Mouse (Mus musculus) hindbrain, embryonic 11.5 days (tissue): Measurements from ENCODE around the gene Adam1b. TPM values are rescaled to one million over a fixed set of nuclear protein-coding genes. Genes with fewer than 3 reads are reported as not detected.
A peak's percentile ranks its signal among the peaks of the same experiment; 100 is the strongest.

Experiments
- ATAC-seq: fragments of 200-750 bp; cut with Nextera tagmentation; 2 replicates; pipeline ENCODE4 v1.8.0; 2017; ENCODE audit warnings: mild to moderate bottlenecking, moderate TSS enrichment, moderate library complexity; ENCODE audit not compliant: low FRiP score
- DNase-seq: peaks from one replicate; pipeline ENCODE4 v3.0.0-alpha.2; 2015; ENCODE audit warnings: low spot score
- H3K27ac ChIP-seq: fragments of 300-500 bp; sonication (generic); 2 replicates; pipeline ENCODE4 v1.5.1; 2014; ENCODE audit warnings: mild to moderate bottlenecking, low read depth, low read length
- H3K27me3 ChIP-seq: fragments of 300-500 bp; sonication (generic); 2 replicates; pipeline ENCODE4 v1.6.1; 2014; ENCODE audit warnings: mild to moderate bottlenecking, low read length, moderate library complexity, mixed read lengths; ENCODE audit not compliant: control insufficient read depth, insufficient read depth
- H3K36me3 ChIP-seq: fragments of 300-500 bp; sonication (generic); 2 replicates; pipeline ENCODE4 v1.6.1; 2014; ENCODE audit warnings: mild to moderate bottlenecking, low read length, moderate library complexity, mixed read lengths; ENCODE audit not compliant: control insufficient read depth, insufficient read depth
- H3K4me1 ChIP-seq: fragments of 300-500 bp; sonication (generic); replicated peaks from 2 replicates; pipeline ENCODE4 v1.6.1; 2014; ENCODE audit warnings: low read length, mixed read lengths; ENCODE audit not compliant: control insufficient read depth, insufficient read depth
- H3K4me2 ChIP-seq: fragments of 300-500 bp; sonication (generic); replicated peaks from 2 replicates; pipeline ENCODE4 v1.6.1; 2014; ENCODE audit warnings: mild to moderate bottlenecking, low read depth, low read length
- H3K4me3 ChIP-seq: fragments of 300-500 bp; sonication (generic); 2 replicates; pipeline ENCODE4 v1.5.1; 2014; ENCODE audit warnings: low read depth, low read length
- H3K9ac ChIP-seq: fragments of 300-500 bp; sonication (generic); 2 replicates; pipeline ENCODE4 v1.6.1; 2014; ENCODE audit warnings: low read depth, low read length
- H3K9me3 ChIP-seq: fragments of 300-500 bp; sonication (generic); 2 replicates; pipeline ENCODE4 v1.6.1; 2016; ENCODE audit warnings: low read length; ENCODE audit not compliant: control insufficient read depth
- WGBS: fragments of 180-500 bp; shearing (Covaris S2); extraction: QIAGEN DNeasy Blood & Tissue Kit; methylation state at CpG from one replicate; pipeline ENCODE4 v1.1.7; 2014; 5-methylcytosine and 5-hydroxymethylcytosine counted together
- polyA plus RNA-seq: library from polyadenylated mRNA; unstranded; fragments of >200 nt; fragmentation: Nextera tagmentation; extraction: Ambion mirVana; gene quantifications from 2 replicates; pipeline ENCODE4 v1.2.1, GENCODE M21; 2014

The Adam1b gene
- polyA plus RNA-seq, 1 experiment from 2014 or later = not detected

DNA sequence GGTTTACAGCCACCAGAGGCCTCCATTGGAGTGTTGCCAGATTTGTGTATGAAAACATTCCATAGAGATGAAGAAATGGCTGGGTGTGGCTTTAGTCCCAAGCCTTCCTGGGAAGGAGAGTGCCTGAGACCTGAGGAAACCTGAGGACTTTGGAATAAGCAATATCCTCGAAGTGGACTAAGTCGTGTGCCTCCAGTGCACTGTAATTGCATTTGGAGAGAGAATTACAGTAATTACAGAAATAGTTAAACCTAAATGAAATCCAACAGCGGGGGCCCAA lies 48.8 kb downstream of the Adam1b start:
- no peaks in the 10 kb centered on the region for H3K27me3 ChIP-seq
- peaks cover 2% of the 10 kb centered on the region; the same call in 1 of the 2 replicates for H3K4me1 ChIP-seq
- H3K27ac ChIP-seq = no peak overlapping the region
- WGBS = 87% methylated on average over 3 of the region's 3 CpGs
- no peaks in the 10 kb centered on the region for H3K36me3 ChIP-seq
- DNase-seq (no peak), ATAC-seq (no peak)
- no peak overlapping the region for H3K4me2 ChIP-seq
- no peak overlapping the region for H3K4me3 ChIP-seq
- no peaks in the 10 kb centered on the region for H3K9me3 ChIP-seq
- H3K9ac ChIP-seq = no peak overlapping the region

DNA sequence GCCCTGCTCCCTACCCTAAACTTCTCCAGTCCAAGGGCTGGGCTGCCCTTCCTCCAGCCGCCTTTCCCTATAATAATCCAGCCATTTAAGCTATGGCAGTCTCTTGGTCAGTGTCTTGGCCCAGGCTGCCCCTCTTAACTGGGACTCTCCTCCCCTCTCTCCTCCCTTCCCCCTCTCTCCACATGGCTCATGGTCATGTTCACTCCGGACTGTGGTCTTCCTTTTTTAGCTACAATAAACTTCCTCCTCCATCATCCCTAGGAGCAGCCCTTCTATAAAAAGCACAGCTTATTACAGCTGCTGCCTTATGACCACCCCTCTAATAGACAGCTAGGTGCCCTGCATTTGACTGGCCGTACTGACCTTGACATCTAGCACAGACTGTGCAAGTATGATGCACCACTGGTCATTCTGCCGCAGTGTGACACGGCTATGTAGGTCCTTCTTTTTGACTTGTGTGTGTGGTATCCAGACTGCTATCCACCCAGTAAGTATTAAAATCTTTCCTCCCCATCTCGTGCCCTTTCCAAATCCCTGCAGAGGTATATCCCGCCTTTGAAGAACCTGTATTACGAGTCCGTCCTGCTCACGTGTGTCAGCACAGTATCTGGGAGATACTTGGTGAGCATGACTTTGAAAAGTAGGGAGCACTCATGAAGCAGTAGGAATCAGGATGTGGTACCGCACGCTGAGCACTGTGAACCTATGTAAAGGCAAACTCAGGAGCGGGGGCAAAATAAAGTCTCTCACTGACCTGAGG lies 49.3 kb downstream of the Adam1b start:
- H3K9me3 ChIP-seq = no peaks in the 10 kb centered on the region
- no peak overlapping the region for H3K27ac ChIP-seq
- H3K36me3 ChIP-seq = no peaks in the 10 kb centered on the region
- no peak overlapping the region for H3K9ac ChIP-seq
- H3K27me3 ChIP-seq = no peaks in the 10 kb centered on the region
- H3K4me1 ChIP-seq = peaks cover 2% of the 10 kb centered on the region; the same call in 1 of the 2 replicates
- H3K4me3 ChIP-seq = no peak overlapping the region
- H3K4me2 ChIP-seq = no peak overlapping the region
- DNase-seq (no peak), ATAC-seq (no peak)
- WGBS = 93% methylated on average over 13 of the region's 13 CpGs

DNA sequence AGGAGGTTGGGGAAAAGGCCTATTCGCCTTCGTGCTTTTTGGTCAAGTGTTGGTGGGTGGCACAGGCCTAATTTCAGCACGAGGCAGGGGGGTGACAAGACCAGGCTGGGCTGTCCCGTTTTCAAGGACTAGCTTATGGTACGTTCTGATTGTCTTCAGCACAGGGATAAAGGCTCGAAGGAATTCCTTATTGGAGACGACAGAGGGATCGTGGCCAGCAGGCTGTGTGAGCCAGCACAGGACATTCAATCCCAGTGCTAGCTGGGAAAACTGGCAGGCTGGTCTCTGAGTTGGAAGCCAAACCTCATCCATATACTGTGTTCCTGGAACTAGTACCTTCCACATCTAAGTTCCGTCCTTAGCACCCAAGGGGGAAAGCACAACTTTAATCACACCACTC lies 50.3 kb downstream of the Adam1b start:
- DNase-seq = no peak
- 0 out of 2 replicates have a peak, but pooled peaks cover 4% of the 10 kb centered on the region for H3K36me3 ChIP-seq
- peak overlapping the region; percentile 61 for H3K4me2 ChIP-seq
- H3K27me3 ChIP-seq = no peaks in the 10 kb centered on the region
- H3K9me3 ChIP-seq = no peaks in the 10 kb centered on the region
- ATAC-seq = no peak; the same call in 1 of the 2 replicates
- H3K27ac ChIP-seq = peak overlapping the region; percentile 92
- WGBS = 7% methylated on average over 9 of the region's 9 CpGs
- peaks cover 2% of the 10 kb centered on the region; the same call in 1 of the 2 replicates for H3K4me1 ChIP-seq
- H3K9ac ChIP-seq = peak overlapping the region; percentile 93
- H3K4me3 ChIP-seq = peak overlapping the region; percentile 77

DNA sequence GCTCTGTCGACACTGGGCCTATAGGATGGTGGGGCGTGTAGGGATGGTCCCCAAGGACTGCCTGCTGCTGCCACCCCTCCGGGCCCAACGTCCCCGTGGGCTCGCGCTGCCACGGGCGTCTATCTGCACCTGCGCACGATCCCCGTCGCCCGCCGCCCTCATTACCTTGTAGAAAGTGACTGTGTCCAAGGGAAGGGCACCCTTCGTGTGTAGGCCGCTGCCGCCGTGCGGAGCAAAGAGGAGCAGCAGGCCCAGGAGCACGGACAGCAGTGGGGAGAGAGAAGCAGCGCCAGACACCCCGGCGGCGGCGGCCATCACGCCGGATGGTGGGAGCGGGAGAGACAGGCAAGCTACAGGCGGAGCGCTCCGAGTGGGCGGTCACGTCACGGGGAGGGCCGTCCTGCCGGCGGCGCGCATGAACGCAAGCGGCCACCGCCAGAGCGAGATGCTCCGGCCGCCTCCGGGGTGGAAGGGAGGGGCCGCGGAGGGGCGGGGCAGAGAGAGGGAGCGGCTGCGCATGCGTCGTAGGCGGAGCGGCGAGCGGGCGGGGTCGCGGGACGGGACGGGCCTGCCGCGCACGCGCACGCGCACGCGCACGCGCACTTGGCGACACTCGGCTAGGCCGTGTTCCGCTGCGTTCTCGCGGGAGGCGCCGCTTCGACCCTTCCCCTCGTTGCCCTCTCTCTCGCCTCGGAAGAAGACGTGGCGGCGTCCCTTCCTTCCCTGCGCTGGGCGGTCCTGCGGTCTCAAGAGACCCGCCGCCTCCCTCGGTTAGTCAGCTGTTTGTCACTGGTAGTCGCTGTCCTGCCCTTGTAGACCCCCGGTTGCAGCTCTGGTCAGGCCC lies 51.0 kb downstream of the Adam1b start, which contains the start of gene Erp29:
Gene Erp29, minus strand, starts transcription at position 481 of the 844 bp plus-strand sequence.
- peak within 1 kb of the TSS; percentile 92 for H3K27ac ChIP-seq
- H3K27me3 ChIP-seq = no peaks in the 10 kb centered on the region
- WGBS = under 1% methylated on average over 70 of the region's 97 CpGs
- DNase-seq (peak; percentile 100), ATAC-seq (peak; percentile 91)
- H3K4me1 ChIP-seq = peaks cover 2% of the 10 kb centered on the region; the same call in 1 of the 2 replicates
- H3K4me2 ChIP-seq = peak within 1 kb of the TSS; percentile 61
- peak within 1 kb of the TSS; percentile 77 for H3K4me3 ChIP-seq
- H3K9me3 ChIP-seq = no peaks in the 10 kb centered on the region
- H3K9ac ChIP-seq = peak within 1 kb of the TSS; percentile 93
- peaks cover 4% of the 10 kb centered on the region; the same call in 1 of the 2 replicates for H3K36me3 ChIP-seq

DNA sequence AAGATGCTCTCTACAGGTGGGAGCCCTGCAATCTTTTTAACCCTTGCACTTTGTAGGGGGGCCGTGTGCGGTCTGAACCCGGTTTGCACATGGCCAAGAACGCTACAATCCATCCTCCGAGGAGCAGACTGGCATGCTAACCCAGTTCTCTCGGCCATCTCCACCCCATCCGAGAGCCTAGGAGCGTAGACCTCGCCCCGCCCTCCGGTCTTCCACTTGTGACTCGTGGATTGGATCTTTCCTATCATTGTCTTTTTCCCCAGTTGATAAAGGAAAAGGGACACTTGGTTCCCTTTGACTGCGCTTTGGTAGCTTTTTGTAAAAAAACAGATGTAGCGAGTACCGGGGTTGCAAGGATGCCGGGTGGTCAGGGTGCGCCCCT lies 51.6 kb downstream of the Adam1b start, which contains the start of gene Tmem116:
Gene Tmem116, plus strand, starts transcription at position 250 of the 382 bp plus-strand sequence.
- Histone ChIP-seq H3K27me3 (no peaks in the 10 kb centered on the region), H3K4me2 (peak within 1 kb of the TSS; percentile 61), H3K27ac (peak within 1 kb of the TSS; percentile 92), H3K4me1 (peaks cover 2% of the 10 kb centered on the region; the same call in 1 of the 2 replicates), H3K9me3 (no peaks in the 10 kb centered on the region), H3K9ac (peak within 1 kb of the TSS; percentile 93), H3K4me3 (peak within 1 kb of the TSS; percentile 77), H3K36me3 (peaks cover 6% of the 10 kb centered on the region; the same call in 1 of the 2 replicates)
- peak; percentile 23 for ATAC-seq
- WGBS = under 1% methylated on average over 17 of the region's 17 CpGs
- DNase-seq = peak; percentile 72

DNA sequence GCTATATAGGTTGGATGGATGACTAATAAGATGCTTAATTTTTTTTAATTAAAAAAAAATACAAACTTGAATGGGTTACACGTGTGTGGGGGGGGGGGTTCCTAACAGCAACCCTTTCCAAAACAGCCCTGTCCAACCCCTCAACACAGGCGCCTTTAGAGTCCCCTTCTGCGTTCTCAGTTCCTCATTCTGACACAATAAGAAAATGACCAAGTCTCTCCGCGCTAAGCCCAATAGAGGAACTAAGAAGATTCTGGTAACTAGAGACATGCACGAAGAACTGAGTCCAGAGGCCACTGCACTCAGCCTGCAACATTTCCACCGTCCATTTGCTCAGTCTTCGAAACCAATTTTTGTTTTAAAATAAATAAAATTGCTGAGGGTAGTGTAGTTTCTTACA lies 52.0 kb downstream of the Adam1b start:
- H3K36me3 ChIP-seq = peaks cover 9% of the 10 kb centered on the region; the same call in 1 of the 2 replicates
- H3K27ac ChIP-seq = 0 out of 2 replicates have a peak overlapping the region, but pooled peaks have one; percentile 92
- peaks cover 2% of the 10 kb centered on the region; the same call in 1 of the 2 replicates for H3K4me1 ChIP-seq
- peak overlapping the region; percentile 77 for H3K4me3 ChIP-seq
- no peaks in the 10 kb centered on the region for H3K27me3 ChIP-seq
- WGBS = 34% methylated on average over 8 of the region's 8 CpGs
- no peak for DNase-seq
- ATAC-seq = no peak
- H3K9me3 ChIP-seq = no peaks in the 10 kb centered on the region
- peak overlapping the region; percentile 61 for H3K4me2 ChIP-seq
- peak overlapping the region; percentile 93 for H3K9ac ChIP-seq

DNA sequence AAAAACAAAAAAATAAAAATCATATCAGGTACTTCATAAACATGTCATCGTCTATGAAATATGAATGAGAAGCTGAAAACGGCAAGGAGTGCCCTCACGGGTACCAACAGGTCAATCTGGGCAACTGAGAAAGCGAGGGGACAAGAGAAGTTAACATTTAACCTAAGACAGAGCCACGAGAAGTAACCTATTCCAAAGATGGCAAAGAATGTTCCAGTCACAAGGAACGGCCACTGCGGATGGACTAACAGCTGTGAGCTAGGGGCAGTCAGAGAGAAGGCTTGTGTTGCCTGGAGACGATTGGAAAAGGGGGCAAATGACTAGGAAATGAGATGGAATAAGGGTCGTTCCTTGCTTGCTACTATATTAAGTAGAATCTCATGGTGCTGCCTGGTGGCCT lies 52.8 kb downstream of the Adam1b start:
- Histone ChIP-seq H3K36me3 (peaks cover 10% of the 10 kb centered on the region; the same call in 1 of the 2 replicates), H3K4me3 (no peak overlapping the region), H3K9me3 (no peaks in the 10 kb centered on the region), H3K27ac (no peak overlapping the region), H3K9ac (no peak overlapping the region), H3K4me1 (peaks cover 2% of the 10 kb centered on the region; the same call in 1 of the 2 replicates), H3K27me3 (no peaks in the 10 kb centered on the region), H3K4me2 (no peak overlapping the region; the same call in 1 of the 2 replicates)
- ATAC-seq (no peak), DNase-seq (no peak)
- 87% methylated on average over 9 of the region's 9 CpGs for WGBS
